Mouse (Mus musculus): ENCODE results near the gene Rrp1b.

Rrp1b gene

DNA sequence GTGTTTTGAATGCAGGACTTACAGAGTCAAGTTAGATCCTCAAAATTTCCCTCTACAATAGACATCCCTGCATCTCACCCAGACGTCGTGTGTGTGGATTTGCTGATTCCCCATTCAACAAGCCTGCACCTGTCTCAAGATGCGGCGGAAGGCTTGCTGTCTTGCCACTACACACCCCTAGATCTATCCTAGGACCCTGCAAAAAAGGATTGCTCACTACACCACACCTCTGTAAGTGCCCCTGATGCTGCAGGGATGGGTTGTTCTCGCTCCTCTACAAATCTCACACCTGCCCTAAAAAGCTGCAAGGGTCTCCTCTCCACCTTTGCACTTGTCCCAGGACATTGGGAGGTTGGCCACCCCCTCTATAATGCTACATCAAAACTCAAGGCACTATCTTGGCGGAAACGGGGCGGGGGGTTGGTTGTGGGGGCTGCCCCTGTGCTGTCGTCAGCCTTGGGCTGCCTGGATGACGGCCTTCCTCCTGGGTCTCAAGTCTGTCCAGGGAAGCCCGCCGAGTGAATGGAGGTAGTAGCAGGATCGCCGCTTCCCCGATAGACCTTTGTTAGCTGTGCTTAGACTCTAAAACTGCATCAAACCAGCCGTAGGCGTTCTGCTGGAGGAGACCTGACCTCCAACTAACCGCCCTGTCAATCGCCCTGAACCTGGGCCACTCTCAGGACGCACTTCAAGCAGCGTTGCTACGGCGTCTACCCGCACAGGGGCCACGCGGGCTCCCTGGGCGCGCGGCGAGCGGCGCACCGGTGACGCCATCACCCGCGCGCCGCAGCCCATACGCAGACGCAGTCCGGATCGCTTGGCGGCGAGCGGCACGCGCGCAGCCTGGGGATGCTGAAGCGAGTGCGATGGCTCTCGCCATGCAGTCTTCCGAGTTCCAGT is at the start of gene Rrp1b, which contains the start of gene Hsf2bp:
TSS of gene Rrp1b (plus strand) at position 492 of the 900 bp plus-strand sequence.
TSS of gene Hsf2bp (minus strand) at position 741 of the 900 bp plus-strand sequence.
- peak; percentile 81 for DNase-seq (ENCODE audit: low read depth, low spot score)

DNA sequence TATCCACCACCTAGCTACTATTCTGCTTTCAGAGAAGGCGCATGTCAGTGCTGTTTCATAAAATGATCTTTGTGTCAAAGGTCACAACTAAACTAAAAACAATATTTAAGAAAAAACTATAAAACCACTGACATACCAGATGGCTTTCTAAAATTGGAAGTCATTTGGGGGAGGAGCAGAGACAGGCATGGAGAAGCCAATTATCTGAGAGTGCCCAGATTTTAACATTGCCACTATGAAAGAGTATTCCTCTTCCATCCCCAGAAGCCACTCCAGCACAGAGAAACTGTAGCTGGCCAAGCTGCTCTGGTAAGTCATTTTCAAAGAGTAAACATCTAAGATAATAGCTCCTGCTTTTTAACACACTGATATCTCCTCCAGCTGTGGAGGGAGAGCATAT is 49.0 kb upstream of the Rrp1b start:
- no peak for DNase-seq (ENCODE audit: low read depth, low spot score)

DNA sequence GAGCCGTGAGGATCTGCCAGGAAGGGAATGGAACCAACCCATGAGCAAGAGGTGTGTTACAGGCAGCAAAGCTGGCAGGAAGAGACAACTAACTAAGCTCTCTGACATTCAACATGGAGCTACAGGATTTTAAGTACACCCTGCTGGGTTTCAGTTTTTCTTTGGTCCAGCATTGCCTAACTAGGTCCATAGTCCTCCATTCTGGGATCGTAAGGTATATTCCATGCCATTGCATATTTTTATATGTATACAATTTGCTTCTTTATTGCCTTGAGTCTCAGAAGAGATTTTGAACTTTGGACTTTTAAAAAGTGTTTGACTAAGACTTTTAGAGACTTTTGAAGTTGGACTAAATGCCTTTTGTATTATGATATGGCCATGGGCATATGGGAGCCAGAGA is 46.9 kb upstream of the Rrp1b start:
- DNase-seq (ENCODE audit: low read depth, low spot score), result no peak

DNA sequence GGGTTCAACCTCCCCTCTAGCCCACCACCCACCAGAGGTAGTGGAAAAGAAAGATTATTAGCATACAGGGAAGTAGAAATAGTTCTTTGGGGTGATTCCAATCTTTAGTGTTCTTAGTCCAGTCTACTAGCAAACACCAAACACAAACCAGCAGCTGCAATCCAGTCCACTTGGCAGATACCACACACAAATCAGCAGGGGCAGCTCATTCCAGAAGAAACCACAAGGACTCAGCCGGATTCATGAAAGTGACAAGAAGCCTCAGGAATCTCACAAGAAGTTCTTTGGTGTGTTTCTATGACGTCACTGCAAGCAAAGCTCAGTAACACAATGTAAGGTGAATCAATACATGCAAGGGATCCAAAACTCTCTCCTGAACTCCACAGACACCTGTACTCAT is 43.9 kb upstream of the Rrp1b start:
- no peak for DNase-seq (ENCODE audit: low read depth, low spot score)

DNA sequence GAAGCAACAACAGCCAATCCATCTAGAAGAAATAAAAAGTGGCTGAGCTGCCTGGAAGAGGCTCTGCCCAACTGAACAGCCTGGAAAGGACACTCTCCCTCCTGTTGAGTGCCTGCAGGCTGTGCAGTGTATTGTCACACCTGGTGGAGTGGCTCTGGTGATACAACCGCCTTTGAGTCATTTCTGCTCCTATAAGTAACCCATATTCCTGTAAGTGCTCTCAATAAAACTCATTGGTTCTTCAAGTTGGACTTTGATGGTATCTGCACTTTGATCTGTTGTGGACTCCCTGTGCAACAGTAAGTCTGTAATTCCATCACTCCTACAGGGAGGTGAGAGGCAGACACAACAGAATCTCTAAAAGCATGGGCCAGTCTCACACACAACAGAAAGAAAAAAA is 42.5 kb upstream of the Rrp1b start:
- no peak for DNase-seq (ENCODE audit: low read depth, low spot score)

DNA sequence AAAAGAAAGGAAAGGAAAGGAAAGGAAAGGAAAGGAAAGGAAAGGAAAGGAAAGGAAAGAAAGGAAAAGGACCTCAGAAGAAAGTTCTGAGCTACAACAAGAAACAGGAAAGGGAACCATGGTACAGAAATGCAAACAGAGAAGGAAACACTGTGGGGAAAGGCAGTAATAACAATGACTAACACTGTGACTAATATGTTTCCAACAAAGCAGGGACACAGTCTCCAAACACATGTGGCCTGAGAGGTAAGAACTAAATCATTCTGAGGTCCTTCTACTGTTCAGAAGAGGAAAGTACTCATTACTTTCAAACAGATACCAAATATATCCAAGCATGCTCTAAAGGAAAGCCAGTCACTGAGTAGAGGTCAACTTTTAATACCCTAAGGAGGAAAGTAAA is 41.8 kb upstream of the Rrp1b start:
- DNase-seq (ENCODE audit: low read depth, low spot score), result no peak

DNA sequence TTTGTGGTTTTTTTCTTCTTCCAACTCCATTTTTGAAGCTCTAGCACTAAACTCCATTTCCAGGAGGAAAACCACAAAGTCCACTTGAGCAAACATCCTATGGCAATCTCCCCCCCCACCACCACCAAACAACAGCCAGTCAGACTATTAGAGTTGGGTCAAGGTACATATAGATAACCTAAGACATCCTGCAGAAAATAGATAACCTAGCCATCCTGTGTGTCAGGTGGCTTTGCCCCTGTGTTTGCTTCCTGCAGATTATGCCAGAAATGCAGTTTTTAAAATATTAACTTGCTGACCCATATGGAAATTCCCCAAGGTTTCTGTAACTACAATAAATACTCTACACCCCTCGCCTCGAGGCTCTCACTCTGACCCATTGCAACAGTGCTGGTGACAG is 40.1 kb upstream of the Rrp1b start:
- no peak for DNase-seq (ENCODE audit: low read depth, low spot score)

DNA sequence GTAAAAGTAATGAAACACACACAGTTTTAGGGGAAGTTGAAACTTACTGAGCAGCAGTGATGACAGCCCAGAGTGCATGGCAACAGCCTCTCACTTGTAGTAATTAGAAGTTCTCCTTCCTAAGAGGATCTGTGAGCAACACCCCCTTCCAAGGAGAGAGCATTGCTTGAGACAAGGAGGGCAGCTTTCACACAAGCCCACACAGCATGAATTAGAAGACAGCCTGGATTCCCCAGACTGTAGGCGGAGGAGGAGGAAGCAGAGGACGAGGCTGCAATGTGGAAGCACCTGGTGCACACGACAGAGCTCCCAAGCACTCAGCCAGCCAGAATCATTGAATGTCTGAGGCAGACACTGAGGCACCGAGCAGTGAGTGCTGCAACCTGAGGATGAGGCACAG is 39.6 kb upstream of the Rrp1b start:
- no peak for DNase-seq (ENCODE audit: low read depth, low spot score)

DNA sequence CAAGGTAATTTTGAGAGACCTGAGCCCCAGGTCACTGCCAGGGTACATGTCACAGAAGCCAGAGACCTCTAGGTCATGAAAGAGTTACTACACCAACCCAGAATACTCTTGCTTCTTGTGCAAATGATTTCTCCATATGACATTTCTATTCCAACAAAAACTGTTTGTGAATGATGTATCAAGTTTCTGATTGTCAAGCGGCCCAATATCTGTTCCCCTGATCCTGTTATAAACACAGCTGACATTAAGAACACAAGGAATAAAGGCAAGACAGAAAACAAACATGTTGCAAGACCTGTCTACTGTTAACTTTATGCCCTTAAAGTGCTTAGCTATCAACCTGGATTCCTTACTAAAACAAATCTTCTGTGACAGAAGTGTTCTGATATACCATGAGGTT is 37.5 kb upstream of the Rrp1b start:
- no peak for DNase-seq (ENCODE audit: low read depth, low spot score)

DNA sequence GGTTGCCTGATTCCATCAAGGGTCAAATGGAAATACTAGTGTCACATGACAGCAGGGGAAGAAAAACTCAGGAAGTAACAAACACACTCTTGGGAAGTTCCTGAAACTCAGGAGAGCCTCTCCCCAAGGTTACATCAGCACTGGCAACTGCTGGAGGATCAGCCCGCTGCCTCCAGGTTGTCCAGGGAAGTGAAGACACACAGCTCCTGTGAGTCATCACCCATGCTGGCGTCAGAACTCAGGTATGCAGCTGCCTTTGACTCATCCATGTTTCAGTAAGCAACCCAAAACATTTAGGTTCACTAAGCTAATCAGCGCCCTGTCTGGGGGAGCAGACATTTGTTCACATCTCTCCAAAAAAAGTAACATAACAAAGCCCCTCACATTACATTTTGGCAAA is 32.6 kb upstream of the Rrp1b start:
- no peak for DNase-seq (ENCODE audit: low read depth, low spot score)

DNA sequence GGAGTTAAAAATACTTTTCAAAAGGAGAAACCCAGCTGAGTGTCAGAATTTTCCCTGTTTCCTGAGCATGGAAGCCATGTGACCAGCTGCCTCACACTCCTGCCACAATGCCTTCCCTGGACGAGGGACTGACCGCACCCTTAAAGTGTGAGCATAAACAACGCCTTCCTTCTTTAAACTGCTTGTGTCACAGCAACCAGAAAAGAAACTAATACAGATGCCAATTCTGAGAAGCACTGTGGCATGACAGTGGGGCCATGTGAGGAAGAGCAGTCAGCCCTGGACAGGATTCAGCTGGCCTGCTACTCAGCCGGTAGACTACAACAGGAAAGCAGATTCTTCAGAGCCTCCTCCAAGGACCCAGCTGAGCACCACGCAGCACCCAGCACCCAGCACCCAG is 29.1 kb upstream of the Rrp1b start:
- DNase-seq (ENCODE audit: low read depth, low spot score), result no peak

DNA sequence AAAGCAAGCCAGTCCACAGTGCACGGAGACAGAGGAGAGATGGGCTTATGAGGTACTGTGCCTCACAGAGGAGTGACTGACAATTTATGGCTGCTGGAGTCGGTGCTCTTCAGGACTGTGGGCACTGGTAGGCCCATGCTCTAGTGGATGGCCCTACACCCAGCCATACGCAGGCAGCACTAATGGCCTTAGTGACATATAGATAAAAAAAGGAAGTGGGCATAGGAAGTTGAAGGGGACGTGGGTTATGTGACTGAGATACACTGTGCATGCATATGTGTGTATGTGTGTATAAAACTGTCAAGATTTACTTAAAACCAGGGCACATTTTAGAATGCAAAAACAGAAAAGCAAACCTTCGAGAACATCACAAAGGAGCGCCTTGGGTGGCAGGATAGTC is 24.2 kb upstream of the Rrp1b start:
- DNase-seq (ENCODE audit: low read depth, low spot score), result no peak

DNA sequence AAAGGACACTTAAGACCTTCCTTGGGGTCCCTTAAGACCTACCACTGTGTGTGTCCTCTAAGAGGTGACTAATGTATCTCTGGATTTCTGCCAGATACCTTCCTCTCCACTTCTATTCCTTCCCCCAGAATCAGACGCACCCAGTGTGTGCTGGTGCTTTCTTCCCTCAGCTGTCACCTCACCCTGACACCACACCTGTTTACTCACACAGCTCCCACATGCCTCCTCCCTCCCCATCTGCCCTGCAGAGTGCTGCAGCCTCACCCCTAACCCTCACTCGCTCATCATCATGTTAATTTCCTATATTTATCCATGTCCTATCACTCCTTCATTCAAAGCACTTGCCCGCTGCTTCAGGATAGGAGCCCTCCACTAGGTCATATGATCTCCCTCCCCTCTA is 23.6 kb upstream of the Rrp1b start:
- DNase-seq (ENCODE audit: low read depth, low spot score), result no peak

DNA sequence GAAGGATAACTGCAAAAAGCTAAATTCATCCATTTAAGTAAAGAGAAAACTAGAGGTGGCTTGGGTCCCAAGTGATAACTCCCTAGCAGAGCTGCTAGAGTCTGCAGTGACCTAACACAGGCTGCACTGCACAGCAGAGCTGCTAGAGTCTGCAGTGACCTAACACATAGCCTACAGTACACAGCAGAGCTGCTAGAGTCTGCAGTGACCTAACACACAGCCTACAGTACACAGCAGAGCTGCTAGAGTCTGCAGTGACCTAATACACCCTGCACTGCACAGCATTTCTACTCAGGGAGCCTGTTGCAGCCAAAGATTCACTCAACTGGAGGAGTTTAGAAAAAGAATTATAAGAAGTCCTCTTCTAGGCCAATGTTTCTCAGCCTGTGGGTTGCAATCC is 22.2 kb upstream of the Rrp1b start:
- DNase-seq (ENCODE audit: low read depth, low spot score), result no peak

DNA sequence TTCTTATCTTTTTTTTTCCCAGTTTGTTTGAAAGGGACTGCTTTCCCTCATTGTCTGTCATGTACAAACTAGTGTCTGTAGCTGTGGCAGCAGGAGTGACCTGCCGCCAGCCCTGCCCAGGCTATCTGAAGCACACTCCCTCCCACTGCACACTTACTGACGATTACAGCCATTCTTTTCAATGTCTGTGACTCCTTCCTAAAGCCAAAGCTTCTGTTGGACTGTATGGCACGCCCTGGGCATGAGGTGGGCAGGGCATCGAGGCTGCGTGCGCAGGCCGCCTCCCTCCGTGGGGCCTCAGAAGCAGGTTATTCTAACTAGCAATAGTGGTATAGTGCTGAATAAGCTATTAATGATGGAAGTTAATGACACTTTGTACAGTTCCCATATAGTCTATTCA is 19.4 kb upstream of the Rrp1b start:
- DNase-seq (ENCODE audit: low read depth, low spot score), result no peak

DNA sequence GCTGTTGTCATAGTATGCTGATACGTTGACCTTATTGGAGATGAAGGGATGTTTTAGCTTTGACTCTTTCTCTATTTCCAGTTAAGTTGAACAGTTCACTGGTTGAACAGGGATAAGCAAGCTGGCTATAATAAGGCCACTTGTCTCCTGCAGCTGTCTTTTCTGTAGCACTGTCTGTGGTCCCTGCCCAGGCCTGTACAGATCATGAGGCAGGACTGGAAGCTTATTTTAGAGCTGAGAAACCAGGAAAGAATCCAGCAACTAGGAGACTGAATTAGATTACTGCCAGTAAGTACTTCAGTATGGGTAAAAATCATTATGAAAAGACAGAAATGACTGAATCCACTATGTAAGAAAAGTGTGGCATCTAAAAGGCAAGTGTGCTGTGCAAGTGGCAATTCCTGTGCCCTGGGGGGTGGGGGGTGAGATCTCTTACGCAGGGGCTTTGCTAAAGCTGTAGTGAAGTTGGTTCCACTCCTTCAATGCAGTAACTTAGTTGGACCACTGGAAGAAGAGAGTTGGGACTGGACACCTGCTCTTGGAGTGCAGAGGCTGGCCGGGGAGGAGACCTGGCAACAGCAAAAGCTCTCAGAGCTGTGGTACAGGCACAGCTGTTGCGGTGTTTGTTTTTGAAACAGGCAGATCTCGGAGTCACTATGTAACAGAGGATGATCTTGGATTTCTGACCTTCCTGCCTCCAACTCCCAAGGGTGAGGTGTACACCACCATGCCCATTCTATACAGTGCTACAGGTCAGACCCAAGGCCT is 17.6 kb upstream of the Rrp1b start:
- no peak for DNase-seq (ENCODE audit: low read depth, low spot score)

DNA sequence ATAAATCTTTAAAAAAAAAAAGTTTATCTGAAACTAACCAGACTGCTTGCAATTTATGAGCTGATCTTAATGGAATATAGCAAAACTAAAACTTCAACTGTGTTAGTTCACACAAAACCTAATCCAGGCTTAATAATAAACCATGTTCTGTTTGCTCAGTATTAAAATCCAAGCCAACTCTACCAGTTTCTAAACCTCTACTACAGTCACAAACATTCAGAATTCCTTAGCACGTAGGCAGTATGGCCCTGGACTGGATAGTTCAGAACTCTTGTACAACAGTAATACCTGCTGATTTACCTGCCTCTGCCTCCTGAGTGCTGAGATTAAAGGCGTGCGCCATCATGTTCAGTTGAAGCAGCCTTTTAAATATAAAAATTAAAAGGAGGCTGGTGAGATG is 13.9 kb upstream of the Rrp1b start:
- DNase-seq (ENCODE audit: low read depth, low spot score), result no peak

DNA sequence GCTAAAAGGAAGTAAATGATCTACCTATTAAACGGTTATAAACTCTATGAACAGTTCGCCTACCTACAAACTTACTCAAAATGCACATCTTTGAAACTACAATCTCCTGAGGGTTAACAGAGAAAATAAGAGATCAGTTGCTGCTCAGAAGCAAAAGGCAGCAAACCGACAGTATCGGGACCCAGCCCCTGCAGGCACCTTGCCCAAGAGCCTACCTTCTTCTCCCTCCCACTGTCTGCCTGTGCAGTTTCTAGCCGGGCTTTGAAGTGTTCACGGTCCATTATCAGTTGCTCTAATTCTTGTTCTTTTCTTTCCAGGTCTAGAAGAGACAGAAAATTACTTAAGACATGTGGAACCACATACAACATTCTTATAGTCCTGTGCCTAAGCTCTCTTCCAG is 13.3 kb upstream of the Rrp1b start:
- DNase-seq (ENCODE audit: low read depth, low spot score), result no peak

DNA sequence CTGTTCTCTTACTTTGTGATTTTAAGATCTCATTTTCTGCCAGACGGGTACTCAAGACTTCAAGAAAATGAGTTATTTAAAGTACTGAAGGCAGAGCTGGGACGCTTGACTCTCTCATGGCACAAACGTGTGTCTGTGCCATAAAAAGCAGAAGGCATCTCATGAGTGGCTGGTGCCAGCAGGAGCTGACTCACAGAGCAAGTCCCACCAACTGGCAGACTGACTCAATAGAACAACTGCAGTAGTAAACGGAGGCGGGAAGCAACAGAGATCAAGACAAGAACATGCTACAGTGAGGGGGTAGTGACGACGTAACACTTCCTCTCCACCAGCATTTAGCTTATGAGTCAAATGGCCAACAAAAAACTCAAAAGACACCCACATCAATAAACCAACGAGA is 12.8 kb upstream of the Rrp1b start:
- DNase-seq (ENCODE audit: low read depth, low spot score), result no peak

DNA sequence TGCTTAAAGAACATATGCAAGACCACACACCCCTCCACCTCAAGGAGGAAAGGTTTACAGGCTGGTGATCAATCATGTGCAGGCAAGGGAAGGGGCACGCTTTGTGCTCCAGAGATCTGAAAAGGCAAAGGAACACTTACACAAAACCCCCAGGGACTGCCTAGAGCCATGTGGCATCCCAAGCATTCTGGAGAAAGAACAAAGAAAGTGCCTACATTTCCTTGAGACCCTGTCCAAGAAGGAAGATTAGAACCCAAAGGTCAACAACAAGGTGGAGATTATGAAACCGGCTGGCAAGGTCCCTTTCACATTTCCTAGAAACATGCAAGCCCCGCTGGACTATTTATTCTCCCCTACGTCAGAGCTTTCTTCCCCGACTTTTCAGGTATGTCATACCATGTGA is 11.2 kb upstream of the Rrp1b start:
- DNase-seq (ENCODE audit: low read depth, low spot score), result peak; percentile 51

DNA sequence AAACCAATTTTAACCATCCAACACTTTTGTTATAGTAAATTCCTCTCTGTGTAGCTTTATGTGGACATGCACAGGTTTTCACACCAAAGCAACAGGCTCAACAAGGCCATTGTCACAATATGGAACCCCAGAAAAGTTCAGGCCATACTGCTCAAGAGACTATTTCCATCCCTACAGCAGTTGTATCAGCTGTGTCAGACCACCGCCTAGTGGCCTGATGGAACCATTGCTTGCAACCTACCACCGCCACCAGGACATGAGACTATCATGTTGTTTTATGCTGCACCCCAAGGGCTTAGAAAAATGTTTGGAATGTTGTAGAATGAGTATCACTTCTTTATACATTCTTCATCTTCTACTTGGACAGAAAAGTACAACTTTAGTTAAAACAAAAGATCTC is 10.5 kb upstream of the Rrp1b start:
- DNase-seq (ENCODE audit: low read depth, low spot score), result peak; percentile 68

DNA sequence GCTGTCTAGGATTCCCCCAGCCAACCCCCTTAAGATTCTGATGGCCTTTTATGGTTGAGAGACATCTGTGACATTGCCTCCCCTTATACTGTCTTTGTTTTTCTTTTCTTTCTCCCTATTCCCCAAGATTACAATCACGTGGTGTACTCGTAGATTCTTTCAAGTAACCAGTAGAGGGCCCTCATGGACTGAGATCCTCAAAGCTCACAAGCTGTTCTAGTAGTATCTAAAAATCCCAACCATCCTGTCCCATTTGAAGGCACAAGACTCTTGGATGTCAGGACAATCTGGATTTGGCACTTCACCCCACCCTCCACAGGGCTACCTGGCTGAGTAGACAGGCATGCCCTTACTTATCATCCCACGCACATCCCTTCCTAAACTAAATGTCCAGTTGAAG is 8.2 kb upstream of the Rrp1b start:
- DNase-seq (ENCODE audit: low read depth, low spot score), result peak; percentile 46

DNA sequence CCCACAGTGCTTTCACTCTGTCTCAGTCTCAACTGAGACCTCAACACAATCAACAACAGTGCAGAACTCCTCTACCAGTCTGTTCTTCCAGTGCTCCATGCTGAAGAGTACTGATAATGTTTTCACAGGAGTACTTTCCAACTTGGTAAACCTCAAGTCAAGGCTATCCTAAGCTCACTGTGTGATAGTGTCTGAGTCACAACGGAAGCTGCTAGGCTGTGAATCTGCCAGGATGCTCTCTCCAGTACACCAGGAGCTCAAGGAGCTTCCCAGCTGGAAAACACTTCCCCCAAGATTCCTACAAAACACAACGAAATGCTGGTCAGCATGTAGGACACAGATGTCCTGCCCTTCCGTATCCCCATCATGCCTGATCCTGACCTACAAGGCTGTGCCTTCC is 7.6 kb upstream of the Rrp1b start:
- no peak for DNase-seq (ENCODE audit: low read depth, low spot score)

All from forelimb bud, embryonic 11.5 days (tissue).